Mouse (Mus musculus): Measurements from ENCODE around the gene Oma1.

DNA sequence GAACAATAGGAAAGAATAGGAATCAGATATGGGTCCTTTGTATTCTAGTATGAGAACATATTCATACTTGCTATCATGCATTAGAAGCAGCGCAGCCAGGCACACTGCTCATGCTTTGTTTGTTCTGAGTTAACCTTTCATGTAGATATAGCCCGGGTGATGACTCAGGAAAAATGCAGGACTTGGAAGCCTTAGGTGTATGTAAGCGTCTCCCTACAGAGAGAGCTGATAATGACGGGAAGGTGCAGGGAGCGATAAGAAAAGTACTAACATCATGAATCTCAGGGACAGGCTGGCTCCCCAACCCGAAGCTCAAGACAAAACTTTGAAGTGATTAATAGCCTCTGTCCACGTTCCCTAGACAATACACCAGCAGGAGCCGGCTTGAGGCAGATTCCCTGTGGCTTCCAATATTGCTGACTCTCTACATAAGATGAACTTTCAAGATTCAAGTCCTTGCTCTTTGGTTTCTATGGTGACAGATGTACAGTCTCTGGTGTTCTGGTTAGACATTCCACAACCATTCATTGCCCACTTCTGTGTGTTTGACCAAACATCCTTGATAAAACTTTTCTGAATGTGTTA lies 49.7 kb upstream of the Oma1 start:
- TF ChIP-seq NRF1 (IDR thresholded peaks at IDR 0.05; ENCODE audit: insufficient read depth, low read depth, low read length, poor library complexity, severe bottlenecking) (no peak), SMC3 (IDR thresholded peaks at IDR 0.05; ENCODE audit: low read depth, low read length) (no peak), ZC3H11A (IDR thresholded peaks at IDR 0.05; ENCODE audit: low read depth, low read length) (no peak), ZNF384 (IDR thresholded peaks at IDR 0.05; ENCODE audit: low read depth, low read length) (no peak)

All from MEL (cell line).